Mouse (Mus musculus): Measurements from ENCODE around the gene Vps8.

The Vps8 gene

GRCm38 (mm10) chr16:21405224-21405969, 17.5 kb upstream of the Vps8 start:
- DNase-seq = no peak

GRCm38 (mm10) chr16:21406136-21406535, 16.8 kb upstream of the Vps8 start:
- DNase-seq = no peak

- DNase-seq = no peak
Observed at GRCm38 (mm10) chr16:21411779-21412178, 11.1 kb upstream of the Vps8 start.

- peak; percentile 34 to 36 for DNase-seq
Observed at GRCm38 (mm10) chr16:21412593-21413047, 10.3 kb upstream of the Vps8 start.

GRCm38 (mm10) chr16:21413819-21414218, 9.1 kb upstream of the Vps8 start:
- no peak for DNase-seq

- DNase-seq = no peak
Observed at GRCm38 (mm10) chr16:21415128-21415527, 7.8 kb upstream of the Vps8 start.

- DNase-seq = no peak
Observed at GRCm38 (mm10) chr16:21418012-21418411, 4.9 kb upstream of the Vps8 start.

GRCm38 (mm10) chr16:21423546-21423910, 610 bp downstream of the Vps8 start:
- DNase-seq = no peak

GRCm38 (mm10) chr16:21428131-21428530, 5.2 kb downstream of the Vps8 start:
- DNase-seq = no peak

GRCm38 (mm10) chr16:21430377-21431060, 7.6 kb downstream of the Vps8 start:
- no peak for DNase-seq

- no peak for DNase-seq
Observed at GRCm38 (mm10) chr16:21431614-21432013, 8.7 kb downstream of the Vps8 start.

GRCm38 (mm10) chr16:21433543-21433942, 10.6 kb downstream of the Vps8 start:
- DNase-seq = no peak

- DNase-seq = no peak
Observed at GRCm38 (mm10) chr16:21441012-21441411, 18.1 kb downstream of the Vps8 start.

- no peak for DNase-seq
Observed at GRCm38 (mm10) chr16:21445026-21445625, 22.2 kb downstream of the Vps8 start.

GRCm38 (mm10) chr16:21447447-21447846, 24.5 kb downstream of the Vps8 start:
- DNase-seq = no peak

- DNase-seq = no peak
Observed at GRCm38 (mm10) chr16:21448464-21448863, 25.5 kb downstream of the Vps8 start.

- DNase-seq = no peak
Observed at GRCm38 (mm10) chr16:21449890-21450289, 27.0 kb downstream of the Vps8 start.

GRCm38 (mm10) chr16:21452569-21452968, 29.7 kb downstream of the Vps8 start:
- DNase-seq = no peak

GRCm38 (mm10) chr16:21457639-21458369, 34.9 kb downstream of the Vps8 start:
- no peak for DNase-seq

- DNase-seq = no peak
Observed at GRCm38 (mm10) chr16:21465868-21466267, 43.0 kb downstream of the Vps8 start.

- DNase-seq = no peak
Observed at GRCm38 (mm10) chr16:21470416-21470815, 47.5 kb downstream of the Vps8 start.

GRCm38 (mm10) chr16:21477074-21477473, 54.2 kb downstream of the Vps8 start:
- DNase-seq = no peak

GRCm38 (mm10) chr16:21478376-21478775, 55.5 kb downstream of the Vps8 start:
- no peak for DNase-seq

All from thymus, adult 18-20 months (tissue).